Mouse (Mus musculus): ENCODE results near the gene Jak2. TPM values are rescaled to one million over a fixed set of nuclear protein-coding genes. Genes with fewer than 3 reads are reported as not detected.

Gene Jak2
- polyA plus RNA-seq, 1 experiment: 0.67 TPM

DNA sequence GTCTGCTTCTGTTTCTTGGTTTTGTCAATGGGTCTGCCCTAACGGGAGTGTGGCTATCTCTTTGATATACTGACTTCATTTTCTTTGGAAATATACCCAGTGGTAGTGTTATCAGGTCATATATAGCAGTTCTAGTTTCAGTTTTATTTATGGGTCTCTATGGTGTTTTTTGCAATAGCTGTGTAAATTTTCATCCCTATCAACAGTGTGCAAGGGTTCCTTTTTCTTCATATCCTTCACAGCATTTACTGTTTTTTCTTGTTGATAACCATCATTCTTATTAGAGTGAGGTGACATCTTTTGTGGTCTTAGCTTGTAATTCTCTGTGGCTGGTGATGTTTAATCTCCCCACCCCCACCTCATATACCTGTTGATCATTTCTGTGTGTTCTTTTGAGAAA, 24.6 kb upstream of the Jak2 start:
- TF ChIP-seq TAL1 (IDR thresholded peaks at IDR 0.05; ENCODE audit: low read length) (no peak), GATA1 (IDR thresholded peaks at IDR 0.05; ENCODE audit: low read length) (no peak)
- Histone ChIP-seq H3K4me1 (ENCODE audit: control insufficient read depth) (peaks cover 15% of the 10 kb centered on the region), H3K27me3 (ENCODE audit: control insufficient read depth) (peaks cover 2% of the 10 kb centered on the region), H3K9me3 (ENCODE audit: control insufficient read depth, low read length) (no peaks in the 10 kb centered on the region), H3K36me3 (ENCODE audit: control insufficient read depth) (no peaks in the 10 kb centered on the region), H3K4me3 (replicated peaks) (no peak overlapping the region)

DNA sequence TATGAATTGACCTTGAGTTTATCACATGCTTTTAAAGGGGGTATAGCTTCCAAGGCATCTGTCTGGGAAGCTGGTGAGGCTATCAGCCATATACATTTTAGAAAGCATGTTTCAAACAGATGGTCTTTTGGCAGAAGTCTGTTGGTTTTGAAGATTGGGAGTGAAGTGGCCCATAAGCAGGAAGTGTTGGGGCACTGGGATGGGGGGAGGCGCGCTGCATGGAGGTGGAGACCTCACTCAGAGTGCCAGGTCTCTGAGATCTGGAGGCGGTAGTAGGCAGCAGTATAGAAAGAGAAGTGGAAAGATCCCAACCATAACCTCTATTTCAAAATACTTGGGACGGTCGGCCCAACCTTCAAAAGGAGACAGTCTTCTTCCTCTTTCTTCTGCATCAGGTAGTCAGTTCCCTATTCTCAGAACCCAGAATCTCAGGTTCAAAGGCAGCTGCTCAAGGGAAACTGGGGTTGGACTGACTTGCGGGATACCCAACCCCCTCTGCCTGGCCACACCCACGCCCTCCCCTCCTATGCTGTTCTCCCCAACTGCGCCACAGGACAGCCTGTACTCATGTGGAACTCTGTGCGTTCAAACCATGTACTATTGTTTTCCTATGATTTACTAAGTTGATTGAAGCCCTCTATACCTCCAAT, 23.6 kb upstream of the Jak2 start:
- peaks cover 2% of the 10 kb centered on the region for H3K27me3 ChIP-seq (ENCODE audit: control insufficient read depth)
- TF ChIP-seq TAL1 (IDR thresholded peaks at IDR 0.05; ENCODE audit: low read length) (no peak), GATA1 (IDR thresholded peaks at IDR 0.05; ENCODE audit: low read length) (no peak)
- H3K9me3 ChIP-seq (ENCODE audit: control insufficient read depth, low read length): no peaks in the 10 kb centered on the region
- H3K36me3 ChIP-seq (ENCODE audit: control insufficient read depth): no peaks in the 10 kb centered on the region
- H3K4me3 ChIP-seq (replicated peaks): no peak overlapping the region
- H3K4me1 ChIP-seq (ENCODE audit: control insufficient read depth): peaks cover 26% of the 10 kb centered on the region

DNA sequence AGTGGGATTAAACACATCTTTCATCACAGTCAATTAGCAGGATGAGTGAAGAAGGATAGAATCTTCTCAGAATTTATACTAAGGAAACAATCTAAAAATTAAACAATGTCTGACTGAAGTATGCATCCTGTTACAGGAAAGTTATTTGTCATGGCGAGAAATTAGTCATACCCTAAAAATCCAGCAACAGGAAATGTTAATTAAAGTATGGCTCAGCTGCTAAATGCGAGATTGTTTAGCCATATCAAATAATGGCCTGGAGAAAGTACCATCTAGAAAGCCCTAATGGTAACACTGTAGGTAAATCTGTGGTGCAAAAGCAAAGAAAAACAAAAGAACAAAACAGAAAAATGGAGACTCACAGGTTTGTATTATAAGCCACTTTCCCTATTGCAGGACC, 22.6 kb upstream of the Jak2 start:
- TF ChIP-seq TAL1 (IDR thresholded peaks at IDR 0.05; ENCODE audit: low read length): no peak
- Histone ChIP-seq H3K36me3 (ENCODE audit: control insufficient read depth) (no peaks in the 10 kb centered on the region), H3K27me3 (ENCODE audit: control insufficient read depth) (peaks cover 2% of the 10 kb centered on the region), H3K9me3 (ENCODE audit: control insufficient read depth, low read length) (no peaks in the 10 kb centered on the region), H3K4me1 (ENCODE audit: control insufficient read depth) (peaks cover 28% of the 10 kb centered on the region), H3K4me3 (replicated peaks) (no peak overlapping the region)

DNA sequence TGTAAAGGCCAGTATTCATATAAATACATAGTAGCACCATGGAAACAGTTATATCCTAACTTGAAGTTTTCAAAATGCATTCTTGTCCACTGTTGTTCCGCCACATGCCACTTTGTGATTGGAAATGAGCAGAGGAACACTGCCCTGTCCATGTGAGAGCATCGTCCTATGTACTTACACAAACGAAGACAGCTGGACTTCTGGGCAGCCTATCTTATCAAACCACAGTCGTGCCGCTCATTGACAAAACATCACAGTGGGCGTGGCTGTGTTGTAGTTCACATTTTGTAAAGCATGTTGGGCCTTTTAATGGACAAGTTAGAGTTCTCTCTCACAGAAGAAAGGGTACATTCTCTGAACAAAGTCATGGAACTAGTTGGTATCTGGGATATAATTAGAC, 18.9 kb upstream of the Jak2 start:
- peaks cover 2% of the 10 kb centered on the region for H3K27me3 ChIP-seq (ENCODE audit: control insufficient read depth)
- H3K9me3 ChIP-seq (ENCODE audit: control insufficient read depth, low read length): no peaks in the 10 kb centered on the region
- peaks cover 54% of the 10 kb centered on the region for H3K4me1 ChIP-seq (ENCODE audit: control insufficient read depth)
- no peak for TF ChIP-seq GATA1 (IDR thresholded peaks at IDR 0.05; ENCODE audit: low read length)
- no peak for TF ChIP-seq TAL1 (IDR thresholded peaks at IDR 0.05; ENCODE audit: low read length)
- H3K4me3 ChIP-seq (replicated peaks): no peak overlapping the region
- H3K36me3 ChIP-seq (ENCODE audit: control insufficient read depth): no peaks in the 10 kb centered on the region

DNA sequence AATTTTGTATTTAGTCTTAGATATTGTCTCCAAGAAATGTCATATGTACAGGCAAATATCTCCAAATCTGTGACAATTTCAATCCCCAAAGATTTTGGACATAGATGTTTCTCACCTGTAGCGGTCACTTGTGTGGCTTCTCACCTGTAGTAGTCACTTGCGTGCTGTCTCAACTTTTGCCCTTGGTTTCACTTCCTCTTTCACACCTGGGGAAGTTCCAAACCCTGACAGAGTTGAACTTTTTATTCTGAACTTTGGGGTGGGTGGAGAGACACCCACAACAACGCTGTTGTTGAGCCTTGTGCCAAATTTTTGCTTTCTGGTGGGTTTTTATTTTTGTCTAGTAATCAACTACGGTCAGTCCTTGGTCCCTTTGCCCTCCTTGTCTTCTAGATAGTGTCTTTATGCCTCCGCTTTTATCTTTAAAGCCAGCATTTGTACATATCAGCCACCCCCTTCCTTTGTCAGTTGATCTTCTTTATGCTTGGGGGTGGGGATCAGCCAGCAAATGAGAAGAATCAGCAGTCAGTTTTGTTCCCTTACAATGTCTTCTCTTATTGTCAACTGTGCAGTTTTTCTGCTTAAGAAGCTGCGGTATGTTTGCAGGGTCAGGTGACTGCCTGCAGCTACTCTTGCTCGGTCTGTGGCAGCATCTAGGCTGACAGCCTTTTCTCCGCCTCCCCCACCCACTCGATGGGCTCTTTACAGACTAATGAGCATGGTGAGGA, 14.8 kb upstream of the Jak2 start:
- H3K4me1 ChIP-seq (ENCODE audit: control insufficient read depth): peaks cover 82% of the 10 kb centered on the region

DNA sequence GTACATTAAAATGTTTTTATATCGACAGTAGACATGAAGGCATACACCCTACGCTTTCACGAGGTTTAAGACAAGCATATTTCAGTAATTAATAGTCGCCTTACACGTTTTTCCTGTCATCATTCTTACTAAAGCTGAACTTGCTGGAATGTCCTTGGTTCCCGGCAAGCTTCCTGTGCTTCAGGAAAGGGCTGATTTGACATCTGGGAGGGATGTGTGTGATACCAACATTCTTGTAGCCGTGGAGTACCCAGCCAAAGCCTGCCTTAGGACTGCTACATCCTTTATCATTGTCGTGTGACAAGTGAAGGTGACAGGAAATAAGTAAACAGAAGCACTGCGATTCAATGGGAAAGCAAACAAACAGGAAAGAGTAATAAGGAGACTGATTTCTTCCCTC, 13.5 kb upstream of the Jak2 start:
- H3K4me1 ChIP-seq (ENCODE audit: control insufficient read depth): peaks cover 74% of the 10 kb centered on the region
- H3K4me3 ChIP-seq (replicated peaks): no peak overlapping the region

More for the DNA sequence above, 14.8 kb upstream of the Jak2 start:
- no peaks in the 10 kb centered on the region for H3K36me3 ChIP-seq (ENCODE audit: control insufficient read depth)
- TF ChIP-seq TAL1 (IDR thresholded peaks at IDR 0.05; ENCODE audit: low read length) (no peak), GATA1 (IDR thresholded peaks at IDR 0.05; ENCODE audit: low read length) (no peak)
- peak overlapping the region; percentile 42 for H3K4me3 ChIP-seq (replicated peaks)
- no peaks in the 10 kb centered on the region for H3K27me3 ChIP-seq (ENCODE audit: control insufficient read depth)
- no peaks in the 10 kb centered on the region for H3K9me3 ChIP-seq (ENCODE audit: control insufficient read depth, low read length)

DNA sequence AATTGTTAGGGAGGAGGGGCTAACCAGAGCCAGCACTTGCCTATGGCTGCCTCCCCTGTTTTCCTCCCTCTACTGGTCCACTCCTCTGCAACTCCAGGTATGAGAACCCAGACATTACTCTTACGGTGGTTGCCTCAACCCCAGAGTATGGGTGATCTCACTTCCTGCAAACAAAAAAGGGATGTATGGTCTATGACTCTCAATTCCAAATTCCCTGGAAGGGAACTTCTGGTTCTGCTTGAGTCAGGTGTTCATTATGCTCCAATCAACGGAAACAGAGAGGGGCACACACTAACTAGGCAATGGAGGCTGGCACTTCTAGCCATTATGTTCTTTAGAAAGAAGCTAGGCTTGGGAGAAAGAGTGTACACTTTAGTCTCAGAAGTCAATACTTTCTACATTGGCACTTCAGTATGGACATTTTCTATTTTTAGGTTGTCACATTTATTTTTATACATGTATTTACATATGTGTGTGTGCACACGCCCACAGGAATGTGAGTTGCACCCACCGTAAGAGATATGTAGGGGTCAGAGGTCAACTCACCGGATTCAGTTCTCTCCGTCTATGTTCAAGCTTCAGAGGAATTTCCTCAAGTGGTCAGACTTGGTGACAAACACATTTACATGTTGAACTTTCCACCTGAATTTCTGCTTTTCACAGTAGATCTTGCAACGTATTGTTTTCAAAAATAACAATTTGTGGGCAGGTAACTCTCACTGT, 12.0 kb upstream of the Jak2 start:
- Histone ChIP-seq H3K36me3 (ENCODE audit: control insufficient read depth) (no peaks in the 10 kb centered on the region), H3K4me1 (ENCODE audit: control insufficient read depth) (peaks cover 69% of the 10 kb centered on the region), H3K9me3 (ENCODE audit: control insufficient read depth, low read length) (no peaks in the 10 kb centered on the region), H3K4me3 (replicated peaks) (no peak overlapping the region), H3K27me3 (ENCODE audit: control insufficient read depth) (no peaks in the 10 kb centered on the region)
- no peak for TF ChIP-seq GATA1 (IDR thresholded peaks at IDR 0.05; ENCODE audit: low read length)
- no peak for TF ChIP-seq TAL1 (IDR thresholded peaks at IDR 0.05; ENCODE audit: low read length)

More for the DNA sequence above, 13.5 kb upstream of the Jak2 start:
- Histone ChIP-seq H3K27me3 (ENCODE audit: control insufficient read depth) (no peaks in the 10 kb centered on the region), H3K36me3 (ENCODE audit: control insufficient read depth) (no peaks in the 10 kb centered on the region), H3K9me3 (ENCODE audit: control insufficient read depth, low read length) (no peaks in the 10 kb centered on the region)
- TF ChIP-seq GATA1 (IDR thresholded peaks at IDR 0.05; ENCODE audit: low read length) (no peak), TAL1 (IDR thresholded peaks at IDR 0.05; ENCODE audit: low read length) (no peak)

DNA sequence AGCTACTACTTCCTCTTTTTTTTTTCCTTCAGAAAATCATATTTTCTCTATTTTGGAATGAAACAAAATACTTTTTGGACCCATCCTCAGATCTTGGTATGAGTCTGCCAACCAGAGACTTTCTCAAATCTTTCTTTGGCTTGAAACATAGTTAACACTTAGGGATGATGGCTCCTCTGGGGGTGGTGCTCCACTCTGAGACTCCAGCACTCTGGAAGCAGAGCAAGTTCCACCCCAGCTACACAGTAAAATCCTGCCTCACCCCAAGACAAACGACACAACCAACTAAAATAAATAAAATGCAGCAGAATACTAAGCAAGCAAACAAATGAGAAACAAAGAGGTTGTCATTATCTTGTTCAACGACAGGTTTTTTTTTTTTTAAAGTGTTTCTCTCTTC, 11.0 kb upstream of the Jak2 start:
- no peak overlapping the region for H3K4me3 ChIP-seq (replicated peaks)
- no peaks in the 10 kb centered on the region for H3K9me3 ChIP-seq (ENCODE audit: control insufficient read depth, low read length)
- TF ChIP-seq TAL1 (IDR thresholded peaks at IDR 0.05; ENCODE audit: low read length) (no peak), GATA1 (IDR thresholded peaks at IDR 0.05; ENCODE audit: low read length) (no peak)
- H3K27me3 ChIP-seq (ENCODE audit: control insufficient read depth): no peaks in the 10 kb centered on the region
- H3K4me1 ChIP-seq (ENCODE audit: control insufficient read depth): peaks cover 64% of the 10 kb centered on the region
- H3K36me3 ChIP-seq (ENCODE audit: control insufficient read depth): no peaks in the 10 kb centered on the region

DNA sequence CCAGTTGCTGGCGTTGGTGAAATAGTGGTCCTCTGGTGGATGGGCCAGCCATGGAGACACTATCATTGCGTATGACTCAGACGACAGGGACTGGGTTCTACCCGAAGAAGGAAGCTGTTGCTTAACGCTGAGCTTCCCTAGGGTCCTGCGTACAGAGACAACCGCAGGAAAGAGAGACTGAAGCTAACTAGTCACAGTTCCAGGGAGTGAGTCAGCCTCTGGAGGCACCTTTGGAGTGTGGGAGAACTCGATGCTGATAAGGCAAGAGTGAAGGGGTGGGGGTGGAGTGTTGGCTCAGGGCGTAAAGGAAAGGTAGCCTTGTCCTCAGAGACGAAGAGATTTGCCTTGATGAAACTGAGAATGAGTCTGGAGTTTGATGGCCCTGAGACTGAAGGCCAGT, 10.0 kb upstream of the Jak2 start:
- H3K36me3 ChIP-seq (ENCODE audit: control insufficient read depth): no peaks in the 10 kb centered on the region

More for the DNA sequence above, 10.0 kb upstream of the Jak2 start:
- H3K4me3 ChIP-seq (replicated peaks): peak overlapping the region; percentile 52
- no peak for TF ChIP-seq TAL1 (IDR thresholded peaks at IDR 0.05; ENCODE audit: low read length)
- peak; percentile 41; the same call in 1 of the 2 replicates for TF ChIP-seq GATA1 (IDR thresholded peaks at IDR 0.05; ENCODE audit: low read length)
- no peaks in the 10 kb centered on the region for H3K9me3 ChIP-seq (ENCODE audit: control insufficient read depth, low read length)
- H3K27me3 ChIP-seq (ENCODE audit: control insufficient read depth): no peaks in the 10 kb centered on the region
- peaks cover 55% of the 10 kb centered on the region for H3K4me1 ChIP-seq (ENCODE audit: control insufficient read depth)
